Mouse (Mus musculus): Measurements from ENCODE around the gene Sptlc2. TPM values are rescaled to one million over a fixed set of nuclear protein-coding genes. Genes with fewer than 3 reads are reported as not detected.

Sptlc2 gene
- polyA plus RNA-seq, 1 experiment from 2014 or later: 67.6 TPM

DNA sequence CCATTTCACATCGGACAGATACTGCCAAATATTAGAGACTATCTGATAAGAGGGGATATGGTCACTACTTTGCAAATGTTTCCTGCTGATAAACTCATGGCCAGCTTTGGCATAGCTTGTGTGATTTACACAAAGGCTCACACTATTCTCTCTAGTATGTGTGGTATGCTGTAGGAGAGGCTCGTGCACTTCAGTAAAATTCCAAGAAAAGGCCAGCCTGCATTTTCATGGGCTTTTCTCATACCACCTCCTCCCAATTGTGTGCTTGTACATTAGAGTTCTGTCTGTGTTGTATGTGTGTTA lies 6.8 kb downstream of the Sptlc2 start:
- no peaks in the 10 kb centered on the region for H3K9me3 ChIP-seq (ENCODE audit: control insufficient read depth, low read length)
- no peaks in the 10 kb centered on the region for H3K27me3 ChIP-seq (replicated peaks; ENCODE audit: control insufficient read depth, insufficient read depth, low read length)
- H3K4me3 ChIP-seq (replicated peaks; ENCODE audit: low read length): no peak overlapping the region
- no peak overlapping the region for H3K4me2 ChIP-seq (ENCODE audit: low read length)
- 81% methylated on average over 2 of the region's 2 CpGs for WGBS
- H3K4me1 ChIP-seq (replicated peaks; ENCODE audit: control insufficient read depth, insufficient read depth, low read length): peaks cover 5% of the 10 kb centered on the region
- H3K36me3 ChIP-seq (ENCODE audit: control insufficient read depth, insufficient read depth): no peaks in the 10 kb centered on the region
- H3K27ac ChIP-seq (ENCODE audit: low read length): no peak overlapping the region
- no peak for ATAC-seq
- H3K9ac ChIP-seq (replicated peaks; ENCODE audit: low read depth, low read length): no peak overlapping the region

DNA sequence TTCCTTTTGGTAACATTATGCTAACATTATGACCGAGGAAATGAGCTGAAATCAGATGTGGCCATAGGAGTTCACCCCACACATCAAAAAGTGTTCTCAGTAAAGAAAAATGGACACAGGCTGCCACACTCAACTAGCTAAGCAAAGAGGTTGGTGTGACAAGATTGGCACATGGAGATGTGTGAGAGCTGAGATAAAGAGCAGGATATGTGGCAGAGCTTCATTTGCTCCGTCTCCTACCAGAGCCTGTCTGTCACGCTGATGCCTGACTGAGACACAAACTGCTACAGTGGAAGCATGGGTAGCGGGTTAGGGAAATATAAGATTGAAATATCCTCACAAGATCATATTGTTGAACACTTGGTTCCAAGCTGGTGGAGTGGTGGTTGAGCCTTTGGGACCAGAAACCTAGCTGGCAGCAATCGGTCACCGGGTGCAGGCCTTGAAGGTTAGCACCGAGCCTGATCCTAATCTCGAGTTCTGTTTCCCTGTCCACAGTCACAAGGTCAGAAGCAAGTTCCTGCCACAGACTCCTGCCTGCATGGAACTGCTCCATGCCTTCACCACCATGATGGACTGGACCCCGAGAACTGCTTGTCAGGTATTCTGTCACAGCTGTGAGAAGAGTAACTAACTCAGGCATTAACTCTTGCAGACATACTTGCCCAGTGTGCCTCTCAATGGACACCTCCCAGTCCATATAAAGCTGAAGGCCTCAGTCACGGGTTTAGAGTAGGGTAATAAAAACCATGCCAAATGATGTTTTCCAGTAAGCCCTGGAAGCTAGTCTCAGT lies 7.4 kb downstream of the Sptlc2 start:
- no peaks in the 10 kb centered on the region for H3K36me3 ChIP-seq (ENCODE audit: control insufficient read depth, insufficient read depth)
- no peaks in the 10 kb centered on the region for H3K9me3 ChIP-seq (ENCODE audit: control insufficient read depth, low read length)
- H3K4me2 ChIP-seq (ENCODE audit: low read length): no peak overlapping the region
- ATAC-seq: no peak
- H3K27ac ChIP-seq (ENCODE audit: low read length): no peak overlapping the region
- H3K4me1 ChIP-seq (replicated peaks; ENCODE audit: control insufficient read depth, insufficient read depth, low read length): no peaks in the 10 kb centered on the region
- no peaks in the 10 kb centered on the region for H3K27me3 ChIP-seq (replicated peaks; ENCODE audit: control insufficient read depth, insufficient read depth, low read length)
- H3K4me3 ChIP-seq (replicated peaks; ENCODE audit: low read length): no peak overlapping the region
- 90% methylated on average over 10 of the region's 10 CpGs for WGBS
- no peak overlapping the region for H3K9ac ChIP-seq (replicated peaks; ENCODE audit: low read depth, low read length)

DNA sequence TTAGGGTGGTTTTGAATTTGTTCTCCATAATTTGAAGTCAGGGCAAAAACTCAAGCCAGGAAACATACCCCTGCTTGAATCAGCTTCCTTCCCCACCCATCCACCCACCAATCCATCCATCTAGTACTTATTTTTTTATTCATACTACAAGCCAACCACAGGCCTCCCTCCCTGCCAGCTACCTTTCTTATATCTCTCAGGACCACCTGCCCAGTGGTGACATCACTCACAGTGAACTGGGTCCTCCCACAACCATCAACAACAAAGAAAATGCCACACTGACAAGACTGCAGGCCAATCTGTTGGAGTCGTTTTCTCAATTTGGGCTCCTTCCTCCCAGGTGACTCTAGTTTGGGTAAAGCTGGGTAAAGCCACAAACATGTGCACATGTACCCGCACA lies 8.7 kb downstream of the Sptlc2 start:
- H3K9ac ChIP-seq (replicated peaks; ENCODE audit: low read depth, low read length): no peak overlapping the region
- H3K27ac ChIP-seq (ENCODE audit: low read length): no peak overlapping the region
- no peak overlapping the region for H3K4me2 ChIP-seq (ENCODE audit: low read length)
- H3K9me3 ChIP-seq (ENCODE audit: control insufficient read depth, low read length): no peaks in the 10 kb centered on the region
- no peaks in the 10 kb centered on the region for H3K36me3 ChIP-seq (ENCODE audit: control insufficient read depth, insufficient read depth)
- 74% methylated on average over 2 of the region's 2 CpGs for WGBS
- ATAC-seq: no peak
- H3K4me1 ChIP-seq (replicated peaks; ENCODE audit: control insufficient read depth, insufficient read depth, low read length): no peaks in the 10 kb centered on the region
- no peak overlapping the region for H3K4me3 ChIP-seq (replicated peaks; ENCODE audit: low read length)
- no peaks in the 10 kb centered on the region for H3K27me3 ChIP-seq (replicated peaks; ENCODE audit: control insufficient read depth, insufficient read depth, low read length)

DNA sequence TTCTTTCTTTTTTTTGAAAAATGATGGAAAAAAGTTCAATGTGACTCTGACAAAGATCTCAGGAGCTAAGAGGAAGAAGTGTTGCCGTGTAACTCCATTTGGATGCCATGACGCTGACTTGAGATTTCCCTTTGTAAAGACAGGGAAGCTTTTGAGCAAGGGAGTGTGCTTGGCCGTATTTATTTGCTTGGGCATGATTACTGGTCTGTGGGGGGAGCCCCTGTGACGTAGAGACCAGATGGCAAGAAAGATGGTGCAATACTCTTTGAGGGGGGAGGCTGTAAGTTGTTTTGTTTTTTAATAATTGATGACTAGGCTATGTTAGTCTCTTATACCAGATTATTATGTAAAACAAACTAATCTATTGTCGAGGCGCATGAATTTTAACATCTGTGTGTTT lies 14.0 kb downstream of the Sptlc2 start:
- no peak for ATAC-seq
- no peaks in the 10 kb centered on the region for H3K27me3 ChIP-seq (replicated peaks; ENCODE audit: control insufficient read depth, insufficient read depth, low read length)
- H3K27ac ChIP-seq (ENCODE audit: low read length): no peak overlapping the region
- no peak overlapping the region for H3K9ac ChIP-seq (replicated peaks; ENCODE audit: low read depth, low read length)
- no peak overlapping the region for H3K4me2 ChIP-seq (ENCODE audit: low read length)
- WGBS: 83% methylated on average over 6 of the region's 6 CpGs
- no peaks in the 10 kb centered on the region for H3K4me1 ChIP-seq (replicated peaks; ENCODE audit: control insufficient read depth, insufficient read depth, low read length)
- no peaks in the 10 kb centered on the region for H3K9me3 ChIP-seq (ENCODE audit: control insufficient read depth, low read length)
- no peaks in the 10 kb centered on the region for H3K36me3 ChIP-seq (ENCODE audit: control insufficient read depth, insufficient read depth)
- H3K4me3 ChIP-seq (replicated peaks; ENCODE audit: low read length): no peak overlapping the region

DNA sequence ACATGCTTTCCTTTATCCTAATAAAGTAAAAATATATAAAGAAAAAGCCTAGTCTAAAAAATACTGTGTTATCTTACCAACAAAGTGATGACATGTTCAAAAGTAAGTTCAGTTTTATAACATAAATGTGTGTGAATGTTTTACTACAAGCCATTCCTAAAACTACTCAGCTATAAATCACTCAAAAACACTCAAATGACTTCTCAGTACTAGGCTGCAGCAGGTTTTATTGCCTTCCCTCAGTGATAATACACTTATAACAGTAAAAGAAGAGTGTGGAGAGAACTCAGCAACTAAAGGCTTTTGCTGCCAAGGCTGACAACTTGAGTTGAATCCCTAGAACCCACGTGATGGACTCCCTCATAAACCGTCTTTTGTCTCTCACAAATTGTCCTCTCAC lies 18.8 kb downstream of the Sptlc2 start:
- no peak overlapping the region for H3K27ac ChIP-seq (ENCODE audit: low read length)
- H3K9ac ChIP-seq (replicated peaks; ENCODE audit: low read depth, low read length): no peak overlapping the region
- peaks cover 5% of the 10 kb centered on the region; the same call in 1 of the 2 replicates for H3K36me3 ChIP-seq (ENCODE audit: control insufficient read depth, insufficient read depth)
- H3K4me3 ChIP-seq (replicated peaks; ENCODE audit: low read length): no peak overlapping the region
- ATAC-seq: no peak
- H3K4me1 ChIP-seq (replicated peaks; ENCODE audit: control insufficient read depth, insufficient read depth, low read length): no peaks in the 10 kb centered on the region
- no peak overlapping the region for H3K4me2 ChIP-seq (ENCODE audit: low read length)
- no peaks in the 10 kb centered on the region for H3K9me3 ChIP-seq (ENCODE audit: control insufficient read depth, low read length)
- WGBS: 68% methylated on average over 2 of the region's 2 CpGs
- H3K27me3 ChIP-seq (replicated peaks; ENCODE audit: control insufficient read depth, insufficient read depth, low read length): no peaks in the 10 kb centered on the region

DNA sequence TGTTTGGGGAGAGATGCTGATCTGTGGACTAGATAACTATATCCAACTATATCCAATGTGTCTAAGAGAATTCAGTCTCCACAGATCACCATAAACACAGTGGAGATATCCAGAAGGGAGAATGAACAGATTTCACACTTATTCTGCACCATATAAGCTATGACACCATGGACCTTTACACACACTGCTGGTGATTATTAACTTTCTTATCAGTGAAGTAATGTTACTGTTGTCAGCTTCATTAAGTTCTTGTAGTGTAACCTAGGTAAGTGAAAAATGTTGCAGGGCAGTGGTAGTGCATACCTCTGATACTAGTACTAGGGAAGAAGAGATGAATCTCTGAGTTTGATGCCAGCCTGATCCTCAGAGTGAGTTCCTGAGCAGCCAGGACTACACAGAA lies 20.1 kb downstream of the Sptlc2 start:
- Histone ChIP-seq H3K4me1 (replicated peaks; ENCODE audit: control insufficient read depth, insufficient read depth, low read length) (no peaks in the 10 kb centered on the region), H3K4me3 (replicated peaks; ENCODE audit: low read length) (no peak overlapping the region), H3K4me2 (ENCODE audit: low read length) (no peak overlapping the region), H3K9ac (replicated peaks; ENCODE audit: low read depth, low read length) (no peak overlapping the region), H3K27ac (ENCODE audit: low read length) (no peak overlapping the region), H3K27me3 (replicated peaks; ENCODE audit: control insufficient read depth, insufficient read depth, low read length) (no peaks in the 10 kb centered on the region), H3K9me3 (ENCODE audit: control insufficient read depth, low read length) (no peaks in the 10 kb centered on the region), H3K36me3 (ENCODE audit: control insufficient read depth, insufficient read depth) (peaks cover 5% of the 10 kb centered on the region; the same call in 1 of the 2 replicates)
- ATAC-seq: no peak

DNA sequence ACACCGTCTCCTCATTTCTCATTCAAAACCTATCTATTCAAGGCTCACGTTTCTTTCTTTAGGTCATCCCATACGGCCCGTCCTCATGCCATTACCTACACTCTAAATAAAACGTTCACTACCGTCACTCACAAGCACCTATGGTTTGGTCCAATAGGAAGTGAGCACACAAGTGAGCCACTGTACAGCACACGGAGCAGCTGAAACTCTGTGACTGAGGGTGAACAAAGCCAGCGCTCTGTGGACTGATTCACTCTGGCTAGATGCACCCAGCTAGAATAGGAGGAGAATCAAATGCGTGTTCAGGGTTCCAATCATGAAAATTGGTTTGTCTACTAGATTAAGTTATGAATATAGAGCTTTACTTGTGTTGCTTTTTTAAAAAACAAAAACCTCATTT lies 22.5 kb downstream of the Sptlc2 start:
- Histone ChIP-seq H3K9ac (replicated peaks; ENCODE audit: low read depth, low read length) (no peak overlapping the region), H3K9me3 (ENCODE audit: control insufficient read depth, low read length) (no peaks in the 10 kb centered on the region), H3K4me3 (replicated peaks; ENCODE audit: low read length) (no peak overlapping the region), H3K27ac (ENCODE audit: low read length) (no peak overlapping the region), H3K27me3 (replicated peaks; ENCODE audit: control insufficient read depth, insufficient read depth, low read length) (no peaks in the 10 kb centered on the region), H3K4me1 (replicated peaks; ENCODE audit: control insufficient read depth, insufficient read depth, low read length) (no peaks in the 10 kb centered on the region), H3K4me2 (ENCODE audit: low read length) (no peak overlapping the region), H3K36me3 (ENCODE audit: control insufficient read depth, insufficient read depth) (peaks cover 5% of the 10 kb centered on the region; the same call in 1 of the 2 replicates)
- WGBS: 67% methylated on average over 9 of the region's 9 CpGs
- ATAC-seq: no peak

DNA sequence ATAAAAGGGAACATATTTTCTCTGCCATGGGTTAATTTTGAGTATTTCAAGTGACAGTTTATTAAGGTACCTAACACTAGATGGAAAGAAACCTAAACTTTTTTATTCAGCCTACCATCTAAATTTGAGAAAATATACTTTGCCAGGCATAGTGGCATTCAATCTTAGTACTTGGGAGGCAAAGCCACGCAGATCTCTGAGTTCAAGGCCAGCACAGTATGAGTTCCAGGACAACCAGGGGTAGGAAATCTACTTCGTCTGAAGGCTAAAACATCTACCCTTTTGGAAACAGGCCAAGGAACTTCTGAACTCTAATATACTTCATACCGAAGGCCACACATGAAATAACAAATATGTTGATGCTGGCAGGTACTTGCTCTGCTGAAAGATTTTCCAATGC lies 26.0 kb downstream of the Sptlc2 start:
- Histone ChIP-seq H3K9ac (replicated peaks; ENCODE audit: low read depth, low read length) (no peak overlapping the region), H3K4me2 (ENCODE audit: low read length) (no peak overlapping the region), H3K27ac (ENCODE audit: low read length) (no peak overlapping the region), H3K36me3 (ENCODE audit: control insufficient read depth, insufficient read depth) (no peaks in the 10 kb centered on the region), H3K27me3 (replicated peaks; ENCODE audit: control insufficient read depth, insufficient read depth, low read length) (no peaks in the 10 kb centered on the region), H3K4me3 (replicated peaks; ENCODE audit: low read length) (no peak overlapping the region), H3K4me1 (replicated peaks; ENCODE audit: control insufficient read depth, insufficient read depth, low read length) (no peaks in the 10 kb centered on the region), H3K9me3 (ENCODE audit: control insufficient read depth, low read length) (no peaks in the 10 kb centered on the region)
- 89% methylated on average over 3 of the region's 3 CpGs for WGBS
- no peak for ATAC-seq

DNA sequence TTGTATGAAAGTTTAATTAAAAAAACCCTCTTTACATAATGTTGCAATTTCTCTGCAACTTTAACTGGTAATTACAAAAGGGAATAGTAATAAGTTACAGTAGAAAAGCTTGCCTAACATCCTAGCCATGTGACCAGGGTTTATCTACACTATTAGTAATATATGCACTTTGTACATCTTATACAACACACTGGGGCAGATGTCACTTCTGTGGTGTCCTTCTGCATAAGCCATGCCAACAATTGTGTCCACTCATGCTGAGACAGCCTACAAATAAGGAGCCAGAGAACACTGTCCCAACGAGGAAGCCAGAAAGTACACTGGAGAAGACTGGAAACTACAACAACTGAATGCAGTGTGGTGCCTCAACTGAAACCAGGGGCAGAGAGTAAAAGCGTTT lies 40.1 kb downstream of the Sptlc2 start:
- no peak for ATAC-seq
- WGBS: 75% methylated on average over 2 of the region's 2 CpGs

DNA sequence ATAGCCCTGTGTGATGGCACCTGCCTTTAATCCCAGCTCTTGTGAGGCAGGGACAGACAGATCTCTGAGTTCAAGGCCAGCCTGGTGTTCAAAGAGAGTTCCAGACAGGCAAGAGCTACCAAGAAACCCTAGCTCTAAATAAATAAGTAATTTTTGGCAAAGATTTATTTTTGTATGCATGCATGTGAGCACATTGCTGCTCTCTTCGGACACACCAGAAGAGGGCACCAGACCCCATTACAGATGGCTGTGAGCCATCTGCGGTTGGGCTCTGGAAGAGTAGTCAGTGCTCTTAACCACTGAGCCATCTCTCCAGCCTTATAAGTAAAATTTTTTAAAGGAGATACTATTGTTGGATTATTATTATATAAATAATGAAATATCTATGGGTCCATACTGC lies 40.6 kb downstream of the Sptlc2 start:
- H3K9me3 ChIP-seq (ENCODE audit: control insufficient read depth, low read length): no peaks in the 10 kb centered on the region
- WGBS: 91% methylated on average over 2 of the region's 2 CpGs
- no peak overlapping the region for H3K9ac ChIP-seq (replicated peaks; ENCODE audit: low read depth, low read length)
- H3K27me3 ChIP-seq (replicated peaks; ENCODE audit: control insufficient read depth, insufficient read depth, low read length): no peaks in the 10 kb centered on the region
- H3K4me1 ChIP-seq (replicated peaks; ENCODE audit: control insufficient read depth, insufficient read depth, low read length): no peaks in the 10 kb centered on the region
- peaks cover 5% of the 10 kb centered on the region for H3K36me3 ChIP-seq (ENCODE audit: control insufficient read depth, insufficient read depth)
- no peak overlapping the region for H3K4me2 ChIP-seq (ENCODE audit: low read length)
- no peak overlapping the region for H3K27ac ChIP-seq (ENCODE audit: low read length)
- no peak for ATAC-seq
- no peak overlapping the region for H3K4me3 ChIP-seq (replicated peaks; ENCODE audit: low read length)

More for the DNA sequence above, 40.1 kb downstream of the Sptlc2 start:
- Histone ChIP-seq H3K27me3 (replicated peaks; ENCODE audit: control insufficient read depth, insufficient read depth, low read length) (no peaks in the 10 kb centered on the region), H3K4me1 (replicated peaks; ENCODE audit: control insufficient read depth, insufficient read depth, low read length) (no peaks in the 10 kb centered on the region), H3K9me3 (ENCODE audit: control insufficient read depth, low read length) (no peaks in the 10 kb centered on the region), H3K9ac (replicated peaks; ENCODE audit: low read depth, low read length) (no peak overlapping the region), H3K4me3 (replicated peaks; ENCODE audit: low read length) (no peak overlapping the region), H3K4me2 (ENCODE audit: low read length) (no peak overlapping the region), H3K36me3 (ENCODE audit: control insufficient read depth, insufficient read depth) (peaks cover 5% of the 10 kb centered on the region), H3K27ac (ENCODE audit: low read length) (no peak overlapping the region)

Measured in forebrain, embryonic 16.5 days (tissue).